Mouse (Mus musculus): ENCODE data around the gene Mdm2.

Gene Mdm2

DNA sequence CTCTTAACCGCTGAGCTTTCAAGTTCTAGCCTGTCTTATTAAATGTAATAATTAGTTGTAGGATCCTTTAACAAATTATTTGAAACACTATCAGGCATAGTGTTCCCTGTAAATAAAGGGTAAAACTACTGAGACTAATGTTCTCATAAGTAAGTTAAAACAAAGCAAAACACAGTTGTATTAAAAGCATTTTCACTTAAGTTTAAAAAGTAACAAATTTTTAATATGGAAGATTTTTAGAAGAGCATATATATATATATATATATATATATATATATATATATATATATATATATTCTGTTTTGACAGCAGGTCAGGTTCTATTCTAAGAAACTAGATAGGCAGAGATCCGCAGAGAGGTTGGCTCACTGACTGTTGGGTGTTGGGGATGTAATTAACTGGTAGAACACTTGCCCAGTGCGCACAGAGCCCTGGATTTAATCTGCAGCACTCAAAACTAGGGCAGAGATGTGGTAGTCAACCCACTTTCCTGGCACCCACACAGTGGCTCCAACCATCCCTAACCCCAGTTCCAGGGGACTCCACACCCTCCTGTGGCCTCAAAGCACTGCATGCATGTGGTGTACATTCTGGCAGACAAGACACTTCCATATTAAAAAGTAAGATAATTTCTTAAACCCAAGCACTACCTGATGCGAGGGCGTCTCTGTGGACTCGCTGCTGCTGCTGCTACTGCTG lies 16.2 kb downstream of the Mdm2 start:
- DNase-seq: no peak

DNA sequence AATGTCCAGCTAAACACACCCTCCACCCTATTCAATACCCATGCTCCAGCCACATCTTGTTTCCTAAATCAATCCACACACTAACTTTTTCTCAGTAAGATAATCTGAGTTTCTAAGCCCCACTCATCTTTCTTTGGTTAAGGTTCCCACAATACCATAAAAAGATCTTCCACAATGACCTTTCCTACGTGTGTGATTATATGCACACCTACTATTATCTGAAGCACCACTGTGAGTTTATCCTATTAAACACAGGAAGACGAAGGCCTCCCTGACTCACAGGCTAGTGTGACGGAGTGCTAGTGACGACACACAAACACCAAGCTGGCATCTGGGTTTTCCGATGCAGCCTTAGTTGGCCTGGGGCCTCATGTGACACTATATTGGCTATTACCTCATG lies 17.6 kb downstream of the Mdm2 start:
- no peak for DNase-seq

DNA sequence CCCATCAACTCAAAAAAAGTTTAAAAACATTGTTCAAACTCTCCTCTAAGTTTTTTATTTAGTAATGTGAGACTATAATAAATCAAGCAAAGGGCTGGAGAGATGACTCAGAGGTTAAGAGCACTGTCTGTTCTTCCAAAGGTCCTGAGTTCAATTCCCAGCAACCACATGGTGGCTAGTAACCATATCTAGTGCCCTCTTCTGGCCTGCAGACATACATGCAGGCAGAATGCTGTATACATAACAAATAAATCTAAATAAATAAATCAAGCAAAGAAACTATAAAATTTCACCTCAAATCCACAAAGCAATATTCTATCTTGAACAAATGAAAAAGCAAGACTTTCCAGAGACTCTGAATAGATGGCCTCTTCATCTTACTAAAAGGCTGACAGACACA lies 18.4 kb downstream of the Mdm2 start:
- no peak for DNase-seq

DNA sequence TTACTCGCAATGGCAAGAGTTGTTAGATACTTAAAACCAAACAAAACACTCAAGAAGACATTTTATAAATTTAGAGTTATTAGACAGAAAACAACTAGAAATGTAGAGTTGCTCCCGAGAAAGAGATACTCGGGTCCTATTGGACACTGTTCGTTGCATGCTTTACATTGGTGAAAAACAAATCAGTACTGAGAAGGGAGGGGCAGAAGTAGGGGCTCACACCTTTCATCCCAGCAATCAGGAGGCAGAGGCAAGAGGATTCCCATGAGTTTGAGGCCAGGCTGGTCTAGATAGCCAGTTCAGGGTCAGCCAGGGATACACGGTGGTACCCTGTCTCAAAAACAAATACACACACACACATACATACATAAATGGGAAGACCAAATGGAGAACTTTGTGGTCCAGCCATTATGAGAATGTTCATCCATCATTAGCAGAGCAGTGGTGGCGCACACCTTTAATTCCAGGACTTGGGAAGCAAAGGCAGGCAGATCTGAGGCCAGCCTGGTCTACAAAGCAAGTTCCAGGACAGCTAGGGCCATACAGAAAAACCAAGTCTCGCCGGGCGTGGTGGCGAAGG lies 19.1 kb downstream of the Mdm2 start:
- no peak for DNase-seq

DNA sequence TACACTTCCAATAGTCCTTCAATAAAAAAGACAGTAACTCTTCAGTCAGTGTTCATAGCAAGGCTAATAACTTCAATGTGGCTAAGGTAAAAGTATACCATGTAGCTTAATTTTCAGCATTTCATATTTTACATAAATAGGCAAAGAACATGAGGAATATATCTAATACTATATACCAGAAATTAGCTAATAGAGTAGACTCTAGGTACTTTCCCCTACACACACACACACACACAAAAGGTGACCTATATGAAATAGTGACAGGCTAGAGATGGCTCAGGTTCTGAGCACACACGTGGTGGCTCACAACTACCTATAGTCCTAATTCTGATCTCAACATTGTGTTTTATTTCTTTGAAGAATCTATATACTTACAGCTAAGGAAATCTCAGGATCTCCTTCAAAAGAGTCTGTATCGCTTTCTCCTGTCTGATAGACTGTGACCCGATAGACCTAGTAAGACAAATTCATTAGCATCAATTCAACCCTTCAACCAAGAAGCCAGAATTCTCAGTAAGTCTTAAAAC lies 19.7 kb downstream of the Mdm2 start:
- no peak for DNase-seq

DNA sequence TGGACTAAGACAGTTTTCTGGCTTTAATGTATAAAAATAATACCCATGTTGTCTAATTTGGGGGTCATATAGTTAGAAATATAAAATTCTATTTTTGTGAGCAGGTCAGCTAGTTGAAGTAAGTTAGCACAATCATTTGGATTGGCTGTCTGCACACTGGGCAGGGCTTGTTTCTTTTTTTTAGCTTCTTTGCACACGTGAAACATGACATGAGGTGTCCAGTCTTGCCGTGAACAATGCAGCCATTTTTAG lies 20.5 kb downstream of the Mdm2 start:
- no peak for DNase-seq

DNA sequence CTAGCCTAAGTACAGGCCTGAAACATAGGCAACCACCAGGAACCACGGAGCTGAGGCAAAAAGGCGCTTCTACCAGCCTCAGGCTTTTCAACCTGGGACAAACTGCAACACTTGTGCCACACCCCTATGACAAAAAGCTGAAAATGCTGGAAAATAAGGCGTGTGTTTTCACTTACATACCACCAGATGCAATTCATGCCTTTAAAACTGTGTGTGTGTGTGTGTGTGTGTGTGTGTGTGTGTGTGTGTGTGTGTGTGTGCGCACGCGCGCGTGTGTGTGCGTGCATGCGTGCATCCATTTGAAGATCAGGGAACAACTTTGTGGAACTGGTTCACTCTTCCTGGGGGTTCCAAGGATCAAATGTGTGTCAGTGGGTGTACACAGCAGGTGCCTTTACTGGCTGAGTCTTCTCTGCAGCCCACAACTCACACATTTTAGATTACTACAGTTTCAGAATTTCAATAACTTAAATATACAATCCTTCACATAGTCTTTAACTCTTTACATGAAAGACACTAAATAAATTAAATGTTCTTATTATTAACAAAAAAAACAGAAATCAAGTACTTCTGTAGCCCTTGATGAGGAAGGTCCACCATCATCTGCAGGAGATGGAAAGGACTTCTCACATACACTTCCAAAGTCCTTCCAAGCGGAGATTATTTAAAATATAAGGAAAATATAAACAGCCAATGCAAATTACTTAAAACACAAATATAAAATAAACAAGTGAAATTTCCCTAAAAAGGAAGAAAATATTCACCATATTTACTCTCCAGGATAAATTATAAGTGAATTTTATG lies 21.1 kb downstream of the Mdm2 start:
- no peak for DNase-seq

DNA sequence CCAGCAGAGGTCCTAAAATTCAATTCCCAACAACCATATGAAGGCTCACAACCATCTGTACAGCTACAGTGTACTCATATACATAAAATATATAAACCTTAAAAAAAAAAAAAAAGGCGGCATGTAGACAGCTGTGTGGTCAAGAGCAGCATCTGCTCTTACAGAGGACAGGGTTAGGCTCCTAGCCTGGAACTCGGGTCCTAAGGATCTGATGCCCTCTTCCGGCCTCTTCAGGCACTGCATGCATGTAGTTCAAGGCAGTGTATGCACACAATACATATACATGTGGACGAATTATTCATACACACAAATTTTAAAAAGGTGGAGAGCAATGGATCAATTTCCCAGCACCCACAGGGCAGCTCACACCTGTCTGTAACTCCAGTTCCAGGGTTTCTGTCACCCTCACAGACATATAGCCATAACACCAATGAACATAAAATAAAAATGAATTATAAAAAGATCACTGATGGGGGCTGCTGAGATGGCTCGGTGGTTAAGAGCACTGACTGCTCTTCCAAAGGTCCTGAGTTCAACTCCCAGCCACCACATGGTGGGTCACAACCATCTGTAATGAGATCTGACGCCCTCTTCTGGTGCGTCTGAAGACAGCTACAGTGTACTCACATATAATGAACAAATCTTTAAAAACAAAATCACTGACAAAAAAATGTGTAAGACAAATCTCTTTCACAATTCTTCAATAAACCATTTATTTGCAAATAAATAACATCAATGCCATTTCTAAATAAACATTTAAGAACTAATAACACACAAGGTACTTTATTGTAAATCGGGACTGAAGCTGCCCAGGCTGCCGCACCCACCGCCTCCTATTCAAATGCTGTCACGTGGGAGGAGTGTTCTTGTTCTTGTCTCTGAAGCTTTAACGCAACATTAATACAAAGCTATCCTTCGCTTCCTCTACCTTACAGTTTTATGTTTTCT lies 22.1 kb downstream of the Mdm2 start:
- peak in 1 of 2 experiments; percentile 46 for DNase-seq

DNA sequence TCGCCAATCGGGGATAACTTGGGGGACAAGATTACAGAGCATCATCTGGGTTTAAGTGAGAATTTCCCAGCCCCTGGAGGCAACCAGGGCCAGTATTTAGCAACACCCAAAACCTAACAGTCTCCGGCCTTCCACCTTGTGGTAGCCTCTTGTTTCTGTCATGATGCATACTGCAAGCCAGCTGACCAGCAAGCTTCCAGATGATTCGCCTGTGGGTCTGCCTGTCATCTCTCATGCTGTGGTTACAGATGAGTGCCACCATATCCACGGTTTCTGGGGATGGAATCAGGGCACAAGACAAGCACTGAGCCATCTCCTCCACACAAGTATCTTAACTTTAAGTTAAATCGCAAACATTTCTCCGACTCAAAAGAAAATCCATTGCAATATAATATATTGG lies 23.0 kb downstream of the Mdm2 start:
- DNase-seq: no peak

DNA sequence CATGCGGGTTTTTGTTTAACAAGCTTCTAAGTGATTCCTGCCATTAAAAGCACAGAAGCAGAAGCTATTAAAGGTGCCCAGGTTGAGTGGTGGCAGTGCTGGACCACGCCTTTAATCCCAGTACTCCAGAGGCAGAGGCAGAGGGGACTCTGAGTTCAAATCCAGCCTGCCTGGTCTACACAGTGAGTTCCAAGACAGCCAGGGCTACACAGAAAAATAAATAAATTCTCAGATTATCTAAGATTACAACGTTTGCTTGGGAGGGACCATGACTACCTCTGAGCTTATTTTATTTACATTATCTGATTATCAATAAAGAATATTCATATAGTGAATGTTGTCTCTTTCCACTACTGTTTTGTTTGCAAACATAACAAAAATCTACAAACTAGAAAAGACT lies 23.5 kb downstream of the Mdm2 start:
- DNase-seq: no peak

DNA sequence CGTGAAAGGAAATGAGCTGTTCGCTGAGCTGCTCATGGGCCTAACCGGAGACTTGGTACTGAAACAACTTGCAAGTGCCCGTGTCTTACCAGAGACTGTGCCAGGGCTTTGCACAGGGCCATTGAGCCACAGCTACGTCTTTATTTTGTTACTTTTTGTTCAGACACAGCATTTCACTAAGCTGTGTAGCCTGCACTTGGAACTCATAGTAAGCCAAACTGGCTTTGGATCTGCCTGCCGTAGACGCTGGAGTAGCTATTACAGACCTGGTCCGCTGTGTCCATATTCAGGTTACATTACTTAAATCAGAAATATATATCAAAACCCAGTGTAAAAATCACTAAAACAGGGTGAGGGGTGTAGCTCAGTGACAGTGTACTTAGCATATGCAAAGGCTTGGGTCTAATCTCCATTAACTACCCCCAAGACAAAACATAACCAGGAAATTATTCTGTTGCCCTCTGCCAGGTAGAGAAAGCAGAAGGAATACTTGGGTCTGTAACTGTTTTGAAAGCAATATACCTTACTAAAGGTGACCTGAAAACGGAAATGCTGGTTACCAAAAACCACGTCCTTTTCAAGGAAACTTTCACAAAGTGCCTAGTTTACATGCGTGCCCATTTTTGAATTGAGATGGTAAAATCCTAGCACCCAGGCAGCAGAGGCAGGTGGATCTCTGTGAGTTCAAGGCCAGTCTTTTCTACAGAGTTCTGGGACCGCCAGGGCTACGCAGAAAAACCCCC lies 24.5 kb downstream of the Mdm2 start:
- no peak for DNase-seq

DNA sequence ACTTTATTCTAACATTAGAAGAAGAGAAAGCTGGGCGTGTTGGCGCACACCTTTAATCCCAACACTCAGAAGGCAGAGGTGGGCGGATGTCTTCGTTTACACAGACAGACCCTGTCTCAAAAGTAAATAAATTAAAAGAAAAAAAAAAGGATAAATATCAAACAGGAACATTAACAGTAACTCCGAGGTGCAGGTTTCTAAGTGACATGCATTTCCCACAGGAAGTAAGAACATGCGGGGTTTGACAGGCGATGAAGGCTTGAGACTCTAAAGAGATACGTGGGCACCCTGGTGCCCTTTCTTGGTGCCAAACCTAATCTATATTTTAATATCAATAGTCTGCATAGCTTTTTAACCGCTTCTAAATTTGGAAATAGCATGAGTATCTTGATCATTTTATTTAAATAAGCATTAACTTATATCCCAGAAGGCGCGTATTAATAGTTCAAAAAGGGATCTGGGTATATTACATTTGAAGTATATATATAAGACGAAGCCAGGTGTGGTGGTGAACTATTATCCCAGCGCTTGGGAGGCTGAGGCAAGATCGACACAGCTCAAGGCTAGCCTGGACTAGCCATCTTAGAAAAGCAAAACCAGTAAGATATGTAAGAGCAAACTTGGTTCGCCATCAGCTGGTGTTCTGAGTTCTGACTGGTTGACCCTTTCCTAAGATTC lies 25.2 kb downstream of the Mdm2 start:
- DNase-seq: no peak

DNA sequence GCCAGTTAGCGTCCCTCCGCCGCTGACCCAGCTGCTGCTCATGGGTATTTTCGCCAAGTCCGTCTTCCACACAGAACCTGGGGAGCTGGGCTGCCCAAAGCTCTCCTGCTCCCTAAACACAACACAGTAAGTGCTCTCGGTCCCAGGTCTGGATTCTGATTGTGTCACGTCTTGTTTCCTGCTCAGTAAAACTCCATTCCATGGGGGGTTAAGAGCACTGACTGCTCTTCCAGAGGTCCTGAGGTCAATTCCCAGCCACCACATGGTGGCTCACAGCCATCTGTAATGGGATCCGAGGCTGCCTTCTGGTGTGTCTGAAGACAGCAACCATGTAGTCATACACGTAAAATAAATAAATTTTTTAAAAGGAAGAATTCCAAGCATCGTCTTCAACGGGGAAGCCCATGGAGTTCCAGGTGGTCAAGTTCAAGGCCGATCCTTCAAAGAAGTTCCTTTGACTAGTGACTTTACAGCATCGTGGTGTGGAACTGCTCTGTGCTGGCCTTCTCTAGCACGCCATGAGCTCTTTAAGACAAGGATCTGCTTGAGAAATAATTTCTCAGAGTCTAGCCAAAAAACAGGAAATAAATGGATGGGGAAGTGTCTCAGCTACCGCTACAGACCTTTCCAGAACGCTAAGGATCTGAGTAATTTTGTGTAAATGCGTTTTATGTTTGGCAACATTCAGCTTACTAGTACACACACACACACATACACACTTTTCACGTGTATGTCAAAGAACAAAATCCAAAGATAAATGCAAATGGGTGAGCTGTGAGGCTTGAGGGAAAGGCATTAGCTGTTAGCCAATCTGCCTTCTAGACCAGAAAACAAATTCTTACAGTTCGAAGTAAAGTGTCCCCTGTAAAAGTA lies 26.0 kb downstream of the Mdm2 start:
- DNase-seq: no peak

DNA sequence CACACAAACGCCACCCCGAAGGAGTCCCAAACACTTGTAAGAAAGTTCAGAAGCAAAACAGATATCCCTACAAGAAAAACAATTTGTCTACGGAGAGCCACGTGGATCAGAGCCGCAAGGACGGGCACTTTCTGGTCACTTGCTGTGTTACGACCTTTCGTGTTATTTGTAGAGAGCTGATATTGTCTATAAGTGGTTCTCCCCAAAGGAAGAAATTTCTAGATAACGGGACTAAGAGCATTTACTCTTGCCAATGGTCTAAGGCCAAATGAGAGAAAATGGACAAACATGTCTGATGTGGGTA lies 26.9 kb downstream of the Mdm2 start:
- DNase-seq: no peak

DNA sequence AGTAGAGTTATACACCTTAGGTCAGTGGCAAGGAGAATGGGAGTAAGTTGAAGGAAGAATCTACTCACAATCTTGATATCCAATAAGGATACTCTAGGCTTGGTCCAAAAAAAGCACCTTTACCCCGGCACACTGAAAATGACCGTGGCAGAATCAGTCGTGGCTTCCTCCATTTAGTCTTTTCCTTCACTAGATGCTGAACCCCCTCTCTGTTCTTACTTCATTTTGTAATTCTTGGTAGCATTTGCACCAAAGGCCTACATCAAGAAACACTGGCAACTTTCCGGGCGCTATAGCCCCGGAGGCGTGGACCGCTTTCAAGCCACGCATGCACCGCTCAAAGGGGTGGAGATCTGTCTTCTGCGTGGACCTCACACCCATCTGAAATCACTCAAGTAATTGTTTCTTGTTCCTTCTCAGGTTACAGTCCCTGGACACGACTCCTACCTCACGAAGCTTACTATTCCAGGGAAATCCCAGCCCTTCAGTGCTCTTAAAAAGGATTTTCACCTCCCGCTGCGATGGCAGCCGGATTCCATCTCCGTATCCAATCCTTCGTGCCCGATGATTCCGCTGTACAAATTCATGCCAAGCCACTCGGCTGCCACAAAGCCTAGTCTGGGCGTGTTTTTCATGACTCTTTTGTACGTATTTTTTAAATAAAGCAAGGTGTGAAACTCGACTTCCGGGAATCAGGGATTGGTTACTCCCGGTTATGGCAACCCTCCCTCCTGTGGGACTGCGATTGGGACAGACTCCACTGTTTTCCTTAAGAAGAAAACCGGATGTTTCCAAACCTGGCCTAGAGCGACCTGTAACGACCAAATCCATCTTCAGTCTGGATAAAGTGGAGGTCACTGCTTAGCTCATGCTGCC lies 27.5 kb downstream of the Mdm2 start:
- DNase-seq: no peak

DNA sequence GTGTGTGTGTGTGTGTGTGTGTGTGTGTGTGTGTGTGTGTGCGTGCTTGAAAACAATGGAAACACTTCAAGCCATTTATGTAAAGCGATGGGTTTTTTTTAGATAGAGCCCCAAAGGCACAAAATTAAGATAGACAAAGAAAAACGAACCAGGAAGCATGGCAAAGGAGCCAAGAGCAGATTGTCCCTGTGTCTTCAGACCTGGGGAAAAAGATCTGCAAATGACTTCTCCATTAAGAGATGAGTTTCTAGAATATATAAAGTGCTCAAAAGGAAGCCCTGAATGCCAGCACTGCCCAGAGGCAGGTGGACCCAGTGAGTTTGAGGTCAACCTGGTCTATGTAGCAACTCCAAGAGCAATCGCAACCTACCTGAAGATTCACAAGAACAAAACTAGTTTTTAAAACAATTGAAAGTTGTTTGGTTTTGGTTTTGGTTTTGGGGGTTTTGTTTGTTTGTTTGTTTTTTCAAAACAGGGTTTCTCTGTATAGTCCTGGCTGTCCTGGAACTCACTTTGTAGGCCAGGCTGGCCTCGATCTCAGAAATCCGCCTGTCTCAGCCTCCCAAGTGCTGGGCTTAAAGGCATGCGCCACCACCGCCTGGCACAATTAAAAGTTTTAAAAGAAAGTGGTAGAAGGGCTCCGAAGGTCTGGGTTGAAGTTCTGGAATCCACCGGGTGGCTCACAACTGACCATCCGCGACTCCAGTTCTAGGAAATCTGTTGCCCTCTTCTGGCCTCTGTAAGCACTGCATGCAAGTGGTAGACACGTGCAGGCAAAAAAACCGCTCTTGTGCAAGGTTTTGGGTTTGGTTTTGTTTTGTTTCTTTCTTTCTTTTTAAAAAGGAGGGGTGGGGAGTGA lies 28.3 kb downstream of the Mdm2 start:
- DNase-seq: peak; percentile 64 to 78

DNA sequence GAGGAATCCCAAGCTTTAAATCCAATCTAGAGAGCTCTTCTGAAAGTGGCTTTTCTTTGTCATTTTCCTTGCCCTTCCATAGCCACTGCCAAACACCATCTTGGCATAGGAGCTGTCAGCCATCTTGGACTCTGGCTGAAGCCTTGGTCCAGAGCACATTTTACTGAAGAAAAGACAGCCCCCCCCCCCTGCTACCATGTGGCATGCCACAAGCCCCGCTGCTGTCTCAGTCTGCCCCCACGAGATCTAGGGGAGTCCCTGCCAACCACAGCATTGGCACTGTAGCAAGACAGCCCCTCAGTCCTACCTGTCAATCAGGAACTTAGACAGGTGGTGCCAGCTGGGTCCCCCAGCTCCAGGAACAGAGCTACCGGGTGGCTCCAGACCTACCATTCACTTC lies 29.0 kb downstream of the Mdm2 start:
- no peak for DNase-seq

DNA sequence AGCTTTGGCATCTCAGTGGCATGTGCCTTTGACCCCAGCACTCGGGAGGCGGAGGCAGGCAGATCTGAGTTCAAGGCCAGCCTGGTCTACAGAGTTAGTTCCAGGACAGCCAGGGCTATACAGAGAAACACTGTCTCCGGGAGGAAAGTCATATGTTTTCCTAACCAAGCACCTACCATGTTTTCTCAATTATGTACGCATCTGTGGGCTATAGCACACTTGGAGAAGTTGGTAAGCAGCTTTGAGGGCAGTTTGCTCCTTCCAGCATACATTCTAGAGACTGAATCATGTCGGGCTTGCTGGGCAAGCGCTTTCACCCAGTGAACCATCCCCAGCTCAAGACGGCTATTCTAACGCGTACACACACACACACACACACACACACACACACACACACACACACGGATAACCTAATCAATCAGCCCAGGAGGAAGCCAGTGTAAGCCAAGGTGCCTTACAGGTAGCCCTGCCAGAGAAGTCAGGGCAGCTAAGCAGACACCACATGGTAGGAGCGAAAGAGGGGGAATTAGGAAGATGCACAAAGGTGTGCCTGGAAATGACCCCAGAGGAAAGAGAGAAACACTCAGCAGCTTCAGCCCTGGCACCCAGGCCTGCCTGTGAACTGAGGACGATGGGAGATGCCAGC lies 29.6 kb downstream of the Mdm2 start:
- DNase-seq: no peak
